Mouse (Mus musculus): ENCODE measurements around the gene Klrb1a. TPM values are rescaled to one million over a fixed set of nuclear protein-coding genes. Genes with fewer than 3 reads are reported as not detected.
A peak's percentile ranks its signal among the peaks of the same experiment; 100 is the strongest.
"Not testable (repeated sequence)": the region's sequence is repeated elsewhere in the genome, so short reads cannot be mapped to it uniquely, and the experiment has no call there.

Klrb1a gene
- polyA plus RNA-seq, 1 experiment from 2014 or later: not detected

- H3K4me3 ChIP-seq (replicated peaks; ENCODE audit: low read depth, low read length); H3K9me3 ChIP-seq (ENCODE audit: control insufficient read depth, low read length); DNase-seq; H3K36me3 ChIP-seq (ENCODE audit: control insufficient read depth, insufficient read depth, low read length); H3K4me2 ChIP-seq (ENCODE audit: low read length); H3K27me3 ChIP-seq (ENCODE audit: control insufficient read depth, insufficient read depth, low read length); H3K27ac ChIP-seq (replicated peaks; ENCODE audit: low read depth, low read length); ATAC-seq (ENCODE audit: low FRiP score, low TSS enrichment); H3K9ac ChIP-seq (replicated peaks; ENCODE audit: low read length); H3K4me1 ChIP-seq (ENCODE audit: control insufficient read depth, insufficient read depth, low read length): not testable (repeated sequence)
- 97% methylated on average over 20 of the region's 20 CpGs for WGBS
Measured at GRCm38 (mm10) chr6:128644694-128645093, 21.4 kb upstream of the Klrb1a start.

DNA sequence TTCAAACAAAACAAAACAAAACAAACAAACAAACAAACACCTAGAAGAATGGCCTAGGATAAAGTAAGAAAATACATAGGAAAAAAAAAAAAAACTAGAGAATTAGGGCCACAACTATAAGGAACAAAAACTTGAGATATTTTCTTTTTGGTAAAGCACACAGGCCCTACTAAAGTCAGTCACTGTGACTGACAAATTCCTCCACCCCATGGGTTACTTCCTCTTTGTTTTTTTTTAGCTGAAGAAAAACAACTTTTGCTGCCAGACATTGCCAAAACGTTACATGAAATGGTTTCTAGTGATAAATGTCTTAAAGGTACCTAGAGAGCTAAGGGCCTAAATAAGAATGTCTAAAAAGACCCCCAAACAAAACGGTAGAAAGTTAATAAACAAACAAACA, 20.7 kb upstream of the Klrb1a start:
- Histone ChIP-seq H3K27ac (replicated peaks; ENCODE audit: low read depth, low read length) (no peak overlapping the region), H3K9ac (replicated peaks; ENCODE audit: low read length) (no peak overlapping the region), H3K4me2 (ENCODE audit: low read length) (no peak overlapping the region), H3K36me3 (ENCODE audit: control insufficient read depth, insufficient read depth, low read length) (no peaks in the 10 kb centered on the region), H3K4me1 (ENCODE audit: control insufficient read depth, insufficient read depth, low read length) (no peaks in the 10 kb centered on the region), H3K27me3 (ENCODE audit: control insufficient read depth, insufficient read depth, low read length) (no peaks in the 10 kb centered on the region), H3K9me3 (ENCODE audit: control insufficient read depth, low read length) (no peaks in the 10 kb centered on the region), H3K4me3 (replicated peaks; ENCODE audit: low read depth, low read length) (no peak overlapping the region)
- 71% methylated on average over 2 of the region's 2 CpGs for WGBS
- ATAC-seq (ENCODE audit: low FRiP score, low TSS enrichment) (no peak), DNase-seq (no peak)

GRCm38 (mm10) chr6:128641116-128641716, 17.9 kb upstream of the Klrb1a start:
- no peak overlapping the region for H3K4me3 ChIP-seq (replicated peaks; ENCODE audit: low read depth, low read length)
- 79% methylated on average over 2 of the region's 2 CpGs for WGBS
- H3K4me2 ChIP-seq (ENCODE audit: low read length): no peak overlapping the region
- no peaks in the 10 kb centered on the region for H3K4me1 ChIP-seq (ENCODE audit: control insufficient read depth, insufficient read depth, low read length)
- no peaks in the 10 kb centered on the region for H3K9me3 ChIP-seq (ENCODE audit: control insufficient read depth, low read length)
- no peaks in the 10 kb centered on the region for H3K27me3 ChIP-seq (ENCODE audit: control insufficient read depth, insufficient read depth, low read length)
- H3K9ac ChIP-seq (replicated peaks; ENCODE audit: low read length): no peak overlapping the region
- no peak overlapping the region for H3K27ac ChIP-seq (replicated peaks; ENCODE audit: low read depth, low read length)
- no peak for DNase-seq
- no peak for ATAC-seq (ENCODE audit: low FRiP score, low TSS enrichment)
- no peaks in the 10 kb centered on the region for H3K36me3 ChIP-seq (ENCODE audit: control insufficient read depth, insufficient read depth, low read length)

- Histone ChIP-seq H3K27ac (replicated peaks; ENCODE audit: low read depth, low read length) (no peak overlapping the region), H3K36me3 (ENCODE audit: control insufficient read depth, insufficient read depth, low read length) (no peaks in the 10 kb centered on the region), H3K4me1 (ENCODE audit: control insufficient read depth, insufficient read depth, low read length) (no peaks in the 10 kb centered on the region), H3K9me3 (ENCODE audit: control insufficient read depth, low read length) (no peaks in the 10 kb centered on the region), H3K27me3 (ENCODE audit: control insufficient read depth, insufficient read depth, low read length) (no peaks in the 10 kb centered on the region), H3K9ac (replicated peaks; ENCODE audit: low read length) (no peak overlapping the region), H3K4me2 (ENCODE audit: low read length) (no peak overlapping the region), H3K4me3 (replicated peaks; ENCODE audit: low read depth, low read length) (no peak overlapping the region)
- DNase-seq: no peak
- no peak for ATAC-seq (ENCODE audit: low FRiP score, low TSS enrichment)
- 98% methylated on average over 1 of the region's 1 CpGs for WGBS
Measured at GRCm38 (mm10) chr6:128640673-128641072, 17.3 kb upstream of the Klrb1a start.

DNA sequence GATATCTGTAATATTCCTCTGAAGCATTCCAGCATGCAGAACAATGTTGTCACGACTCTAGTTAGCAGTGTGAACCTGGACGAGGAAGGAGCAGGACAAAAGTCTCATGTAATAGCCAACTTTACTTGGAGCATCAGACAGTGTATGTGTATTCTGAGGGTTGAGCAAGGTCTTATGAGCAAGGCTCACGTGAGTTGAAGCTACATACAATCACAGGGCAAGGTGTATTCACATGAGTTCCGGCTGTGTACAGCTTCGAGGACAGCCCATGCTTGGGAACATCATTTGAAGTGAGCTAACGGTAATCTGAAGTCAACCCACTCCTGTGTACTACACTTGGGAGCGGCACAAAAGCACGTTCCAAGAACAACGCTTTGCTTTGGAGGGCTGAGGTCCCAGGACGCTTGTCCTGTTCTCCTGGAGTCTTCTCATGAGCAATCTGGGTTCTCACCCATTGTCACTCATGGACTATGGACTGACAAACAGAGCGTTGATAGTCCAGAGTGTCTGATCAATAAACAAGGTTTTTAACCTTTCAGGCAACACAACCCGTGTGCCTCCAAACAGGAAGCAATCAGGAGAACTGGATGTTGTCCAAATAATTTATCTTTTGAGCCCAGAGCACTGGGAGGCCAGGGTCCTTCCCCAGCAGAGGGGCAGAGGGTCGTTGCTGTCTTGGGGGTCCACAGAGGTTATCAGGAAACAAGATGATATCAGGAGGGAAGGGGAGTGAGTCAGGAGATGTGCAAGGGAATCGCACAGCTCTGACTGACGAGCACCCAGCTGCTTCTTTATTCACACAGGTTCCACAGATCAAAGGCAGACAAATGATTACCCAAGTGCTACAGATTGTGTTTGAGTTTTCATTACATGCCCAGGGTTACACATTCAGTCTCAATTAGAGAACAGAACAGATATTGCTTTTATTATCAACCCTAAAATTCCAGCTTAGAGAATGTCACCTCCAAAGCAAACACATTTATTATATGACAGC, 7.9 kb upstream of the Klrb1a start:
- not testable (repeated sequence) for DNase-seq; H3K27ac ChIP-seq (replicated peaks; ENCODE audit: low read depth, low read length); H3K4me3 ChIP-seq (replicated peaks; ENCODE audit: low read depth, low read length); H3K9ac ChIP-seq (replicated peaks; ENCODE audit: low read length); H3K4me2 ChIP-seq (ENCODE audit: low read length); H3K36me3 ChIP-seq (ENCODE audit: control insufficient read depth, insufficient read depth, low read length); ATAC-seq (ENCODE audit: low FRiP score, low TSS enrichment); H3K9me3 ChIP-seq (ENCODE audit: control insufficient read depth, low read length); H3K27me3 ChIP-seq (ENCODE audit: control insufficient read depth, insufficient read depth, low read length); H3K4me1 ChIP-seq (ENCODE audit: control insufficient read depth, insufficient read depth, low read length)
- 83% methylated on average over 15 of the region's 15 CpGs for WGBS

DNA sequence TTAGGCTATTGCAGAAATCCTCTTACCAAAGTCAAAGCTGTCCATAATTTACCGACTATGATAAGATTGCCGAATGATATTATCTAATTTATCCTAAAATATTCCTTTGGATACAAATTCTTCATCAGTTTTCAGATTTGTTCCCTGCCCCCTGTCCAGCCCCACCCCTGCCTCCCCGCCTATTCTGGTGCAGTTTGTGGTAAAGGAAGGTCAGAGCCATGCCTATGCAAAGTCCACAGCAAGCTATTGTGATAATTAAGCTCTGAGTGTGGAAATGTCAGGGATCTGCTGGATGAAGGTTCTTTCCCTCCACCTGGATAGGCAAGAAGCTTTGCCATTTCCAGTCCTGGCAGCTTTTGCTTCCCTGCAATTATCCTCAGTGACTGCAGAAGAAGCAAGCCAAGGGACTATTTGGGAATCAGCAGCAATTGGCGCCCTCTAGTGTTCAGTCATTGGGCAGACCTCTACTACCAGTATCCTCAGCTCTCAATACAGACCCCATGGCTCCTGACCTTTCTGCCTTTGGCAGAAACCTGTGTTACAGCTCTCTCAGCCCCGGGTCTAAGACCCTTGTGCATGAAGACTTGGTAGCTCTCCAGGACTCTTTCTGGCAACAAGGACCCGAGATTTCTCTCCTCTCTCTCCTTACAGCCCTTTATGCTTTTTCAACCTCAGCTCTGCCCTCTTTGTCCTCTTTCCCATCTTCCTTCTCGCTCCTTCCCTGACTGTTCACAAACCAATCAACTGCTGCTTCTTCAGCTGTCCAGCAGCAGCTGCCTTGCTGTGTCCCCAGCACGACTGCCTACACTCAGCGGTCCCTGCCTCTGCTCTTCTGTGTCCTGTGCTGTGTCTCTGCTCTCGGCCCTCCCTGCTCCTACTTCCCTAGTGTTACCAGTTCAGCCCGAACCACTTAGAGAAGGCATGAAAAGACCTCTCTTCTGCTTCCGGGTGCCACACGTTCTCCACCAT, 6.7 kb upstream of the Klrb1a start:
- not testable (repeated sequence) for H3K4me3 ChIP-seq (replicated peaks; ENCODE audit: low read depth, low read length); H3K4me1 ChIP-seq (ENCODE audit: control insufficient read depth, insufficient read depth, low read length); H3K27ac ChIP-seq (replicated peaks; ENCODE audit: low read depth, low read length); H3K27me3 ChIP-seq (ENCODE audit: control insufficient read depth, insufficient read depth, low read length); H3K36me3 ChIP-seq (ENCODE audit: control insufficient read depth, insufficient read depth, low read length); H3K9me3 ChIP-seq (ENCODE audit: control insufficient read depth, low read length); H3K9ac ChIP-seq (replicated peaks; ENCODE audit: low read length); H3K4me2 ChIP-seq (ENCODE audit: low read length)
- 58% methylated on average over 12 of the region's 13 CpGs for WGBS
- peak; percentile 88 for ATAC-seq (ENCODE audit: low FRiP score, low TSS enrichment)
- peak; percentile 87 for DNase-seq

DNA sequence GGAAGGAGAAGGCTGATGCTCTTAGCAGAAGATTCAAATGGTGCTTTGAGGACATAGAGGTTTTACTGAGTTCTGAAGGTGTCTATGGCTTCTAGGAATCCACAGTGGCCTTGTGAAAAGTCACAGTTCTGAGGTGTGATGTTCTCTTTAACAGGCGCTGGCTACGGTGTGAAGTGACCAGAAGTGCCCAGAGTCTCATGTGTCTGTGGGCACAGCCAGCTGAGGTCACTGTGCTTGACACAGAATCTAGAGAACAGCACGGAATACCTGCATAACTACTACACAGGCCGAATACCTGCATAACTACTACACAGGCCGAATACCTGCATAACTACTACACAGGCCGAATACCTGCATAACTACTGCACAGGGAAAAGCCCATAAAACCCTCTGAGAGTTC, 1.9 kb upstream of the Klrb1a start:
- H3K4me1 ChIP-seq (ENCODE audit: control insufficient read depth, insufficient read depth, low read length); H3K4me2 ChIP-seq (ENCODE audit: low read length); H3K9ac ChIP-seq (replicated peaks; ENCODE audit: low read length); H3K27me3 ChIP-seq (ENCODE audit: control insufficient read depth, insufficient read depth, low read length); H3K36me3 ChIP-seq (ENCODE audit: control insufficient read depth, insufficient read depth, low read length); H3K4me3 ChIP-seq (replicated peaks; ENCODE audit: low read depth, low read length); ATAC-seq (ENCODE audit: low FRiP score, low TSS enrichment); H3K9me3 ChIP-seq (ENCODE audit: control insufficient read depth, low read length); H3K27ac ChIP-seq (replicated peaks; ENCODE audit: low read depth, low read length); DNase-seq: not testable (repeated sequence)
- WGBS: 92% methylated on average over 6 of the region's 6 CpGs

GRCm38 (mm10) chr6:128624425-128624824, 1.1 kb upstream of the Klrb1a start:
- Histone ChIP-seq H3K4me2 (ENCODE audit: low read length) (no peak overlapping the region), H3K9me3 (ENCODE audit: control insufficient read depth, low read length) (no peaks in the 10 kb centered on the region), H3K27me3 (ENCODE audit: control insufficient read depth, insufficient read depth, low read length) (no peaks in the 10 kb centered on the region), H3K4me1 (ENCODE audit: control insufficient read depth, insufficient read depth, low read length) (no peaks in the 10 kb centered on the region), H3K27ac (replicated peaks; ENCODE audit: low read depth, low read length) (no peak overlapping the region), H3K36me3 (ENCODE audit: control insufficient read depth, insufficient read depth, low read length) (no peaks in the 10 kb centered on the region), H3K9ac (replicated peaks; ENCODE audit: low read length) (no peak overlapping the region), H3K4me3 (replicated peaks; ENCODE audit: low read depth, low read length) (no peak overlapping the region)
- no peak for DNase-seq
- WGBS: 92% methylated on average over 4 of the region's 4 CpGs
- no peak for ATAC-seq (ENCODE audit: low FRiP score, low TSS enrichment)

Measured in midbrain, embryonic 14.5 days (tissue).